Mouse (Mus musculus) hindbrain, embryonic 12.5 days (tissue): ENCODE measurements around the gene Tor3a. TPM values are rescaled to one million over a fixed set of nuclear protein-coding genes. Genes with fewer than 3 reads are reported as not detected.
A peak's percentile ranks its signal among the peaks of the same experiment; 100 is the strongest.

ENCODE experiments used
- ATAC-seq: fragments of 200-750 bp; cut with Nextera tagmentation; 2 replicates; pipeline ENCODE4 v1.8.0; 2017; ENCODE audit warnings: moderate TSS enrichment; ENCODE audit not compliant: low FRiP score
- H3K27ac ChIP-seq: fragments of 300-500 bp; sonication (generic); 2 replicates; pipeline ENCODE4 v1.5.1; 2016; ENCODE audit warnings: mild to moderate bottlenecking
- H3K27me3 ChIP-seq: fragments of 300-500 bp; sonication (generic); 2 replicates; pipeline ENCODE4 v1.6.1; 2016; ENCODE audit warnings: mild to moderate bottlenecking
- H3K36me3 ChIP-seq: fragments of 300-500 bp; sonication (generic); 2 replicates; pipeline ENCODE4 v1.6.1; 2016; ENCODE audit warnings: mild to moderate bottlenecking
- H3K4me1 ChIP-seq: fragments of 300-500 bp; sonication (generic); 2 replicates; pipeline ENCODE4 v1.6.1; 2016
- H3K4me2 ChIP-seq: fragments of 300-500 bp; sonication (generic); replicated peaks from 2 replicates; pipeline ENCODE4 v1.6.1; 2016; ENCODE audit warnings: mild to moderate bottlenecking
- H3K4me3 ChIP-seq: fragments of 300-500 bp; sonication (generic); 2 replicates; pipeline ENCODE4 v1.5.1; 2016; ENCODE audit warnings: mild to moderate bottlenecking
- H3K9ac ChIP-seq: fragments of 300-500 bp; sonication (generic); 2 replicates; pipeline ENCODE4 v1.6.1; 2016; ENCODE audit warnings: mild to moderate bottlenecking, moderate library complexity
- H3K9me3 ChIP-seq: fragments of 300-500 bp; sonication (generic); replicated peaks from 2 replicates; pipeline ENCODE4 v1.6.1; 2016; ENCODE audit warnings: mild to moderate bottlenecking
- WGBS: fragments of 180-500 bp; shearing (Covaris S2); methylation state at CpG from one replicate; pipeline ENCODE4 v1.1.7; 2016; 5-methylcytosine and 5-hydroxymethylcytosine counted together
- polyA plus RNA-seq: library from polyadenylated mRNA; unstranded; fragments of >200 nt; fragmentation: Nextera tagmentation; extraction: Ambion mirVana; gene quantifications from 2 replicates; pipeline ENCODE4 v1.2.1, GENCODE M21; 2016

Gene Tor3a
- polyA plus RNA-seq, 1 experiment from 2014 or later = 5.0 TPM

GRCm38 (mm10) chr1:156620292-156620909, 53.8 kb downstream of the Tor3a start:
- WGBS = 68% methylated on average over 4 of the region's 4 CpGs
- H3K4me1 ChIP-seq = peaks cover 10% of the 10 kb centered on the region
- H3K36me3 ChIP-seq = peaks cover 8% of the 10 kb centered on the region; the same call in 1 of the 2 replicates
- no peaks in the 10 kb centered on the region for H3K27me3 ChIP-seq
- ATAC-seq = no peak
- no peaks in the 10 kb centered on the region for H3K9me3 ChIP-seq
- H3K9ac ChIP-seq = no peak overlapping the region
- no peak overlapping the region for H3K27ac ChIP-seq
- H3K4me2 ChIP-seq = no peak overlapping the region
- no peak overlapping the region for H3K4me3 ChIP-seq

- H3K27ac ChIP-seq = no peak overlapping the region
- WGBS = 44% methylated on average over 4 of the region's 4 CpGs
- 0 out of 2 replicates have a peak, but pooled peaks cover 4% of the 10 kb centered on the region for H3K36me3 ChIP-seq
- H3K27me3 ChIP-seq = no peaks in the 10 kb centered on the region
- H3K9ac ChIP-seq = no peak overlapping the region
- ATAC-seq = no peak
- H3K4me3 ChIP-seq = no peak overlapping the region
- peaks cover 23% of the 10 kb centered on the region for H3K4me1 ChIP-seq
- no peaks in the 10 kb centered on the region for H3K9me3 ChIP-seq
- H3K4me2 ChIP-seq = no peak overlapping the region
Measured at GRCm38 (mm10) chr1:156617811-156618210, 56.3 kb downstream of the Tor3a start.

- H3K4me2 ChIP-seq = no peak overlapping the region
- no peak overlapping the region for H3K9ac ChIP-seq
- H3K36me3 ChIP-seq = 0 out of 2 replicates have a peak, but pooled peaks cover 1% of the 10 kb centered on the region
- H3K4me3 ChIP-seq = no peak overlapping the region
- peaks cover 23% of the 10 kb centered on the region for H3K4me1 ChIP-seq
- no peaks in the 10 kb centered on the region for H3K9me3 ChIP-seq
- no peaks in the 10 kb centered on the region for H3K27me3 ChIP-seq
- H3K27ac ChIP-seq = no peak overlapping the region
- 41% methylated on average over 12 of the region's 12 CpGs for whole genome bisulfite sequencing
- ATAC-seq = no peak
Measured at GRCm38 (mm10) chr1:156616989-156617598, 57.1 kb downstream of the Tor3a start.

GRCm38 (mm10) chr1:156615381-156616133, 58.6 kb downstream of the Tor3a start:
- Histone ChIP-seq H3K9ac (no peak overlapping the region), H3K27ac (no peak overlapping the region), H3K4me1 (peaks cover 23% of the 10 kb centered on the region), H3K9me3 (no peaks in the 10 kb centered on the region), H3K4me3 (no peak overlapping the region), H3K27me3 (no peaks in the 10 kb centered on the region), H3K4me2 (peak overlapping the region; percentile 19; the same call in 1 of the 2 replicates), H3K36me3 (no peaks in the 10 kb centered on the region)
- peak; percentile 33 for ATAC-seq
- WGBS = 30% methylated on average over 13 of the region's 13 CpGs

- 0 out of 2 replicates have a peak, but pooled peaks have one; percentile 49 for ATAC-seq
- H3K4me1 ChIP-seq = peaks cover 23% of the 10 kb centered on the region
- no peak overlapping the region for H3K9ac ChIP-seq
- no peak overlapping the region for H3K4me3 ChIP-seq
- H3K4me2 ChIP-seq = no peak overlapping the region
- no peak overlapping the region for H3K27ac ChIP-seq
- no peaks in the 10 kb centered on the region for H3K9me3 ChIP-seq
- H3K27me3 ChIP-seq = no peaks in the 10 kb centered on the region
- 87% methylated on average over 1 of the region's 1 CpGs for WGBS
- H3K36me3 ChIP-seq = no peaks in the 10 kb centered on the region
Measured at GRCm38 (mm10) chr1:156614710-156615109, 59.4 kb downstream of the Tor3a start.

GRCm38 (mm10) chr1:156613855-156614530, 60.2 kb downstream of the Tor3a start:
- Histone ChIP-seq H3K4me3 (no peak overlapping the region), H3K4me1 (peaks cover 23% of the 10 kb centered on the region), H3K4me2 (peak overlapping the region; percentile 30), H3K9ac (0 out of 2 replicates have a peak overlapping the region, but pooled peaks have one; percentile 4), H3K27me3 (no peaks in the 10 kb centered on the region), H3K9me3 (no peaks in the 10 kb centered on the region), H3K27ac (peak overlapping the region; percentile 84), H3K36me3 (no peaks in the 10 kb centered on the region)
- ATAC-seq = peak; percentile 70
- WGBS = 8% methylated on average over 9 of the region's 9 CpGs

- 94% methylated on average over 1 of the region's 1 CpGs for WGBS
Measured at GRCm38 (mm10) chr1:156610257-156610656, 63.9 kb downstream of the Tor3a start.

GRCm38 (mm10) chr1:156608496-156608895, 65.7 kb downstream of the Tor3a start:
- WGBS = 83% methylated on average over 2 of the region's 2 CpGs

More at GRCm38 (mm10) chr1:156610257-156610656, 63.9 kb downstream of the Tor3a start:
- Histone ChIP-seq H3K36me3 (no peaks in the 10 kb centered on the region), H3K4me2 (no peak overlapping the region), H3K27me3 (no peaks in the 10 kb centered on the region), H3K4me3 (no peak overlapping the region), H3K9me3 (no peaks in the 10 kb centered on the region), H3K4me1 (peaks cover 12% of the 10 kb centered on the region), H3K27ac (no peak overlapping the region), H3K9ac (no peak overlapping the region)
- ATAC-seq = no peak

GRCm38 (mm10) chr1:156605940-156606339, 68.2 kb downstream of the Tor3a start:
- Histone ChIP-seq H3K9ac (no peak overlapping the region), H3K27me3 (no peaks in the 10 kb centered on the region), H3K4me1 (no peaks in the 10 kb centered on the region), H3K36me3 (no peaks in the 10 kb centered on the region), H3K9me3 (no peaks in the 10 kb centered on the region), H3K4me2 (no peak overlapping the region), H3K4me3 (no peak overlapping the region), H3K27ac (no peak overlapping the region)
- 93% methylated on average over 2 of the region's 2 CpGs for WGBS
- no peak for ATAC-seq

More at GRCm38 (mm10) chr1:156608496-156608895, 65.7 kb downstream of the Tor3a start:
- Histone ChIP-seq H3K27ac (no peak overlapping the region), H3K27me3 (no peaks in the 10 kb centered on the region), H3K4me3 (no peak overlapping the region), H3K9ac (no peak overlapping the region), H3K4me1 (peaks cover 2% of the 10 kb centered on the region; the same call in 1 of the 2 replicates), H3K9me3 (no peaks in the 10 kb centered on the region), H3K36me3 (no peaks in the 10 kb centered on the region), H3K4me2 (no peak overlapping the region)
- ATAC-seq = no peak

GRCm38 (mm10) chr1:156605094-156605866, 68.9 kb downstream of the Tor3a start:
- no peaks in the 10 kb centered on the region for H3K27me3 ChIP-seq
- no peaks in the 10 kb centered on the region for H3K9me3 ChIP-seq
- H3K4me1 ChIP-seq = no peaks in the 10 kb centered on the region
- no peak overlapping the region for H3K27ac ChIP-seq
- no peak overlapping the region for H3K4me2 ChIP-seq
- 82% methylated on average over 12 of the region's 12 CpGs for WGBS
- ATAC-seq = no peak
- H3K9ac ChIP-seq = no peak overlapping the region
- H3K36me3 ChIP-seq = no peaks in the 10 kb centered on the region
- H3K4me3 ChIP-seq = no peak overlapping the region
